Mouse (Mus musculus) cerebellum, adult (tissue): ENCODE data around the gene Cphx3.
"Not testable (repeated sequence)": the region's sequence is repeated elsewhere in the genome, so short reads cannot be mapped to it uniquely, and the experiment has no call there.

Experiments
- ATAC-seq: cut with Nextera tagmentation; 2 replicates; pipeline ENCODE4 v1.9.2; 2017; ENCODE audit warnings: mild to moderate bottlenecking, moderate library complexity, mixed read lengths; ENCODE audit not compliant: insufficient number of reproducible peaks, low FRiP score, low TSS enrichment

Gene Cphx3

DNA sequence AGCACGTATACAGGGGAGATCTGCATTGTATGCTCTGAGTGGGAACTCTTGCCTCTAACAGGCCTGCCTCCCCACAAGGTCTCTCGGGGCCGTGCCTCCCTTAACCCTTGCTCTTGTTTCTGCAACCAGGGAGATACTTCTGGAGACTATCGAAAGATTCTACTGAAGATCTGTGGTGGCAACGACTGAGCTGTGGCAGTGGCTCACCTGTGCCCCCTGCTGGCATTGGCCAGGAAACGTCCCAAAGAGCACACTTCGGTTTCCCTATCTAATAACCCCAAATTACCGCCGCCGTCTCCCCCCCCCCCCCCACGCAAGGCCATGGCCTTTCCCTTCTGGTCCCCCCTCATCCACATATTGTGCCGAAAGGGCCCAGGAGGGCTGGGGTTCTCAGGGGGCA is 83.2 kb downstream of the Cphx3 start:
- ATAC-seq: not testable (repeated sequence)

DNA sequence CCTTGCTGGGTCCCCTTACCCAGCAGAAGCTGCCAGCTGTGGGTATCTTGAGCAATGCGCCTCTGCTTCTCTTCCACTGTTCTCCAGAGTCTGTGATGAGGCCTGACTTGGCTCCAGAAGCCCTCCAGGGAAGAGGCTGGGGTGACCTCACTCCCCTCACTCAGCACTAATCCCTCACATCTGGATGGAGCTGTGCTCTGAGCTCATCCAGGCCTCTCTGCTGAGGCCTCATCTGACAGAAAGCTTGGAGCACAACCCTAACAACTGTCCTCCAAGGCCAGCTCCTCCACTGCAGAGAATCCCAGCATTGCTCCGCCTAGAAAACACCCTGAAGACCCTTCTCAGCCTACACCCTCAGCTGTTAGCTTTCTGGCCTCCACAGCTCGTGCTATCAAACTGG is 91.9 kb downstream of the Cphx3 start:
- ATAC-seq: not testable (repeated sequence)

DNA sequence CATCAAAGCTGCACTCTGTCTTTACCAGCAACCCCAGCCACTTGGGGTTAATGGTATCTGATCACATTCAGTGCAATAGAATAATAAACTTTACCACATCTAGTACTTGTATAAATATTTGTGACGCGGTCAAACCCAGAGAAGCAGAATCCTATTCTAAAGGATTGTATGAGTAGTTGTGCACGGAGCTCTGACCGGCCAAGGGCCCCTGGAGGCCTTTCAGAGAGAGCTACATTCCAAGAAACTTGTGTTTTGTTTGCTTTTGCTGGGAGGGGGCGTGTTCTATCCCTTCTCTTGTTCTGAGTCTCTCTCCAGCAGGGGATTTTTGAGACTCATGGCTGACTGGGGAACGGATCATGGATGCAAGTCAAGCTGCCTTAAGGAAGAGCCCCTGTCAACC is 92.9 kb downstream of the Cphx3 start:
- ATAC-seq: not testable (repeated sequence)

DNA sequence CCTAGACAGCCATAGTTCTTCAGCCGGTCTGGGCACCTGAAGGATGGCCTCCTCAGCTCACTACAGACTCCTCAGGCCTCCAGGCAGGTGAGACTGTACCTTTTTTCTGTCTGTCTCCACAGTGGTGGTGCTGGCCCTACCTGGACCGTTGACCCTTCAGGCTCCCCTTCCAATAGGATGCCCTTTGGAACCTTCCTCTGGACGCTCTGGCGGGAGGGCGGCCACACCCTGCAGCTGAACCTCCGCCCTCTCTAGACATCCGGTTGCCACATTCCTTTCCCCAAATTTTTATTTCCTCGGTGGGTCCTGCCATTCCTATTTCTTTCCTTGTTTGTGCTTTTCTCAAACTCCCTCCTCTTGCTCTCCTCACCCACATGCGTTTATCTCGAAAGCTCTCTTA is 99.6 kb downstream of the Cphx3 start:
- not testable (repeated sequence) for ATAC-seq

DNA sequence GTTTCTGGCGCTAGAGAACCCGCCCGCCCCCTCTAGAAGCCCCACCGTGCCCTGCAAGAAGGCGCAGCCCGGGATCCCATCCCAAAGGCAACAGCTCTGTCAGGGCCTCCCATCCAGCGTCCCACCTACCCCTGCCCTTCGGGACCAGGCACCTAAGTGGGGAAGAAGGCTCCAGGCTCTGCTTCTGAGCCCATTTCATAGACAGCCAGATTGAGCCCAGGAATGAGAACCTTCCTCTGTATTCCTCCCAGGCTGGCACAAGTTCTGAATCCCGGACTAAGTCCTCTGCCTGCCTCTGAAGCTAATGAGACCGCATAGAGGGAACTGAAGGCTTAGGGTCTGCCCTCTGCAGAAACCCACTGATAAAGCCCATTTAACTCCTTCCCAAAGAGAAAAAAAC is 100.3 kb downstream of the Cphx3 start, which contains the start of gene Plac9b:
TSS of gene Plac9b (minus strand) at position 101 of the 400 bp plus-strand sequence.
- not testable (repeated sequence) for ATAC-seq

DNA sequence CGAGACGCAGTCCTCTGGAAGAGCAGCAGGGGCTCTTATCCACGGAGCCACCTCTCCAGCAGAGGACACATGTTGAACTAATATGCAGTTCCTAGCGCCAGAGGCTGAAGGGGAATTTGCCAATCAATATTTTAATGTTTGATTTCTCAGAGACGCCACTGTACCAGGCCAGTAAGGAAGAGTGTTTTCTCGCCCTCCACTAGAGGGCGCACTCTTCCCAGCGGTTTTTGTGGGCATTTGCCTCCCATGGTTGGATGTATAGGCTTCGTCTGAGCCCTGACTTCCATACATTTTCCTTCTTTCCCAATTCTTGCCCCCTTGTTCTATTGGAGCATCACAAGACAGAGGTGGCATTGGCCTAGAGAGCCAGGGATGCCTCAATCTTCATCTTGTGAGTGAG is 104.5 kb downstream of the Cphx3 start:
- not testable (repeated sequence) for ATAC-seq

DNA sequence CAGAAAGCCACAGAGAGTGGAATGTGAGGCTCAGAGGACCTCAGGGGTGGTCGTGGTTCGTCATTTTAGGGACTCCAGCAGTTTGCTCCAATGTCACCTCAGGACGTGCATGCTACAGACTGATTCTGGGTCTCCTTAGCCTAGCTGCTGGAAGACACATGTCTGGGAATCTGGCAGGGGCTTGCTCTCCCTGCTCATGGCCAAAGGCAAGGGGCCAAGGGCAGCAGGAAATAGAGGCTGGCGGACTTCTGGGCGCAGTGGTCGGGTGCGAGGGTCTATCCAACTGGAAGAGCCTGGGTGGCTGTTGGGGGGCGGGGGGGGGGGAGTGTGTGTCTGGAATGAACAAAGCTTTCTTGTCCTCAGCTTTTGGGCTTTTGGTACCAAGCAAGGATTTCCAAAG is 106.3 kb downstream of the Cphx3 start:
- ATAC-seq: not testable (repeated sequence)

DNA sequence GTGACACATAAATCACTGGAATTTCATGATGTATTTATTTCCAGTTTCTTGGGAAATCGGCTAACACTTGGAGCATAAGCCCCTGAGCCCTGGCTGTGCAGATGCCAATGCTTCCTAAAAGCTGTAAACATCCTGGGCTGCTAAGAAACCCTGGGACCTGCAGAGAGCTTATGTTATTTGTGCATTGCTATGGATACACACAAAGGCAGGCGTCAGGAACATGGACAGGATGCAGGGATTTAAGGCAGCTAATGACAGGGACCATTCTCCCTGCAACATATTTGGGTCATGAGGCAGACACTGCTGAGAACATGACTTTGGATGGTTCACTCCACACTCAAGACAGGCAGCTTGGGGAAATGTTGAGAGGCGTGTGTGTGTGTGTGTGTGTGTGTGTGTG is 115.8 kb downstream of the Cphx3 start:
- not testable (repeated sequence) for ATAC-seq

DNA sequence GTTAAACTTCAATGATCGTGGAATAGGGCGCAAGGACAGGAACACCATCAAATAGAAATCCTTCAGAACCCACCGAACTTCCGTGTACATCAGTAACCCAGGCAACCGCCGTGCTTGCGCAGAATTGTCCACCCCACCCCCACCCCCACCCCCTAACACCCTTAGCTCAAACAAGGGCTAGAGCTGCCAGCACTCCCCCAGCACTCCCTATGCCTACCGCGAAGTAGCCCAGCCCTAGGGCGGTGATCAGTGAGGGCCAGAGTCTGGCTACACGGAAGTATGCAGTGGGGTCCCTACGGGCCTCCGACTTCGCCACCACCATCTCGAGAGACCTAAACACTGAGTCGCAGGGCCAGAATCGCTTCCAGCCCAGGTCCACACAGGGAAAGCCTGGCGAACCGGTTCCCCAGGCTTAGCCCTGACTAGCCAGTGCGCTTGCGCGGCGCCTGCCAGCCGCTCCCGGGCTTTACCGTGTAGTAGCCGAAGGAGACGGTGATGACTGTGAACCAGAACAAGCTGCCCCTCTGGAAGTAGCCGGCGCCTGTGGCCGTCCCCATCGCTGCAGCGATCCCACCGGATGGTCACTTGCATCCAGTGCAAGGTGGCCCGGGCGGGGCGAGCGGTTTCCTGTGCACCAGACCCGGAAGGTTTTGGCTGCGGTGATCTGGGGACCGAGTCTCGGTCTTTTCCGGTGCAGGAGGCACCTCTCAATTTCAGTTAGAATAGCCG is 124.3 kb downstream of the Cphx3 start:
- ATAC-seq: peak; percentile 68

DNA sequence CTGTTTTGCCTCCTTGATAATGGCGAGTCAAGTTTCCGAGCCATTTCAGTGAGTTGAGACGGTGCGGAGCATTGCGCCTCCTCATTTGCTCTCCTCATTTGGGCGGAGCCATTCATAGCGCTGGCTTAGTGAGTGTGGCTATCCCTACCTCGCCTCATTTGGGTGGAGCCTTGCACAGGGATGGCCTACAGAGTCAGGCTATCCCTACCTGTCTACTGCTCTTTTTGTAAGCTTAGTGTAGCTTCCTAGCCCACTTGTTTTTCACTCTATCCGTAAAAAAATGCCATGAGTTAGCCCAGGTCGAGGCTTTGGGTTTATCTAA is 124.8 kb downstream of the Cphx3 start, which contains the start of gene Tmem254b:
TSS of gene Tmem254b (minus strand) at position 116 of the 322 bp plus-strand sequence.
- peak; percentile 92 for ATAC-seq

DNA sequence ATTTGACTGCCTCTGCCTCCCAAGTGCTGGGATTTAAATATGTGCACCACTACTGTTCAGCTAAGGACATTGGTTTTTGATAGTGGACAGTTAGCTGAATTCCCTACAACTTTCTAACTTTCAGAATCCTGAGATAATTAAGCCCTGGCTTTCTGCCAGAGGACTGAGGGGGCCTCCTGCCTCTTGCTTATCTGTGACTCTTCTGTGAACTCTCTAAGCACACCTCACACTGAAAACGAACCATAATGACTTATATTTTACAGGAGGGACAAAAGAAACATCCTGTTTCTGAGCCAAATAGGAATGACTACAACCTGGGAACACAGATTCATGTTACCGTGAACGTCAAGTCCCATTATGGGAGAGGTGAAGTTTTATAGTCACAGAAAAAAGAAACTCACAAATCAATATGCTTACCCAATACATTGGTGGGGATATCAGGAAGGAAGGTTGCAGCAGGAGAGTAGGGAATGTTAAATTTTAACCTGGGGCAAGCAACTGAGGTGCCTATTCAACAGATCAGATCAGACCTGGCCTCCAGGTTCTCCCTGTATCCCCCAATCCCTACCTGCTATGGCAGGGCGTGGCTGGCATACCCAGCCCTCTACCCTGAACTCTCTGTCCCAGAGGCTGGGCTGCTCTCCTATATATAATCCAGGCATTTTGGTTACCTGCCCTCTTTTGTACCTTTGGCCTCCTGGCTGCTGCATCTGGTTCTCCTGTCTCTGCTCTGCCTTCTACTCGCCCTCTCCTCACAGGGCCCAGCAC is 134.3 kb downstream of the Cphx3 start:
- not testable (repeated sequence) for ATAC-seq

DNA sequence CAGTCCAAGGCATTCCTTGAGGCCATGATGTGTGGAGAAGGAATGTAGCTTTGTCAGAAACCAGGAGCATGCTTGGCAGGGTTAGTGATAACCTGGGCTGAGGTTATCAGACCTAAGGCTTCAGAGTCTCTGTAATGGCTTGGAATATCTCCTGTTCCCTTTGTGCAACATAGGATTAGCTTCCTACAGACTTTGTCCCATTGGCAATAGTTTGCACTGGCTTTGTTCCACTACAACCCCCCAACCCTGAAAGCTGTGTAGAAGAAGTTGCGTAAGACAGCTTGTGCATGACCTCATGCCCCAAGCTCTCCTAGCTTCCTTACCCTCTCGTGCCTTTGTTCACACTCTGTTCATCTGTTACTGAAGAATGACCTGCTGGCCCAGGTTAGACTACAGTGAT is 155.1 kb downstream of the Cphx3 start:
- ATAC-seq: not testable (repeated sequence)

DNA sequence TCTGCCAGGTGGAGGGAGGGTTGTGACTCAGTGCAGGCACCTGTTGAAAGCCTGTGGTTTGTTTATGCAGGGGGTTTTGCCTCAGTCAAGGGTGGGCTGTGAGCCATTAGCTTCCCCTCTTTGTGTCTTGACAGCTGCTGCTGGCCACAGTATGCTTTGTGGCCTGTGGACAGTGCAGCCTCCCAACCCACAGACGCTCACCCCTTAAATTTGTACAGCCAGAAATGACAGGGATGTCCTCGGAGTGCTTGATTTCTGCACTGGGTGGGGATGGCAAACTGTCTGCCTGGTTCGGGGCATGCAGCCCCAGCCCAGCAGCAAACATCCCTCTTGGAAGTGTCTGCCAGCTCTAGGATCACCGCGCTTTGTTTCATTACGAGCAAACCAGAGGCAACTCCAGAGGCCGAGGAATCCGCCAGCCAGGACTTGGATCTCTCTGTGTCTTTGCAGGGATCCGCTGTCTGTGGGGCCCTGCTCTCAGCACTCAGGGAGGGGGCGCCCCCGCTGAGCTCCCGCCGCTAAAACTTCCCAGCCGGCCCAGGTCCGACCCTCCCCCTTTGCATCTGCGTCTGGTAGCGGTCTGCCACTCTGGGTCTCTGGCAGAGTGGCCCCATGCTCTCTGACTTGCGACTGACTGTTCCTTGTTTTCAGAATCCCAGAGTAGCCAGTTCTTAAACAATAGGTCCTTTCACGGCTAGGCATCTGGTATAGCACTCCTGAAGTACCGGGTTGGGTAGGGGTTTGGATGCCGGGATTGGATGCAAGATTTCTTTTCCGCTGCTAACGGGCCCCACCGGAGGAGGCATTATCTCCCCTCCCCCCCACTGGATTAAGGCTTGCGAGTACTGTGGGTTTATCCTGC is 175.9 kb downstream of the Cphx3 start, which contains the start of gene Duxbl3:
TSS of gene Duxbl3 (plus strand) at position 207 of the 862 bp plus-strand sequence.
- ATAC-seq: not testable (repeated sequence)

DNA sequence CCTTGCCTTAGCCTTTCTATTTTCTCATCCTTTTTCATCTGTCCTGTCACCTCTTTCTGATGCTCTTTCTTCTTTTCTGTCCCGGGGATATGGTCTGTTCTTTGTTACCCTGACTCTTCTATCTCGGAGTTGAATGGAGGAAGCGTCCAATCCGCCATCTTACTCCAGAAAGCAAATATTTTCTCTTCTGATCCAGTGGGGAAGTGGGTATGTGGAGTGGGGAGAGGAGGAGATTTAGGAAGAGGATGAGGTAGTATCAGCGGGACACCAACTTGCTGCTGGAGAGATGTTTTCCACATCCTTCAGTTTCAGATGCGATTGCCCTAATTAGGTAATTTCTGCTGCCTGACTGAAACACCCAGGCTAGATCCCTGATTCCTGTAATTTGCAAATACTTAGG is 176.6 kb downstream of the Cphx3 start:
- not testable (repeated sequence) for ATAC-seq
